In the genomic region with DNA sequence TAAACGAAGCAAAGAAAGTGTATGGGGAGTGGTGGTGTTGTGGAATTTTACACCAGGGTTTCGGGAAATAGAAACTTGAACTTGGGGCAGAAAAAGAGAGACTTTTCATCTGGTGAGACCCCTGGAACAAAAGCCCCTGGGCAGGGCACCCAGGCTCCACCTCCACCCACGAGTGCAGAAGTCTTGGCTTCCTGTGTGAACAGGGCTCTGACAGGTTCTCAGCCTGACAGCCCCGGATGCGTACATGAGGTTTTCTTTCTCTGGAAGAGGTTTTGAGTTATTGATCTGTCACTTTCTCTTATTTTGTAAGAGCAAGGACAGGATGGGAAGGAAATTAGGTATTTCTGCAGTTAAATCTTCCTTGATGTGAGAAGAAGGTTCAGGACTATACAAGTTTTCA, we compare ENCODE assay signal across 24 mouse cellular contexts.
DNase-seq lines count a peak whose midpoint lies in the region; ATAC-seq and TF ChIP-seq lines count a peak whose summit lies in the region.
"Had no signal": no experiment of that assay in that cellular context is flagged by ENCODE, and none has a peak within 500 bp of the region (broad histone marks: within the 10 kb centered on the region; RNA-seq: fewer than 3 reads in every experiment).

No protein-coding gene starts in this region.

- H3K9me3 ChIP-seq in heart, embryonic 12.5 days (replicated peaks): no peaks in the 10 kb centered on the region
- H3K9me3 ChIP-seq in lung, embryonic 16.5 days (ENCODE audit: control insufficient read depth, low read length): no peaks in the 10 kb centered on the region
- no peaks in the 10 kb centered on the region for H3K9me3 ChIP-seq in embryonic facial prominence, embryonic 10.5 days
- H3K9me3 ChIP-seq in stomach, postnatal 0 days (ENCODE audit: control insufficient read depth, low read length): no peaks in the 10 kb centered on the region
- H3K9me3 ChIP-seq: embryonic facial prominence, embryonic 13.5 days; forebrain, embryonic 13.5 days; hindbrain, embryonic 12.5 days; limb, embryonic 13.5 days; liver, embryonic 12.5 days; neural tube, embryonic 15.5 days had no signal

- TF ChIP-seq EP300 in stomach, postnatal 0 days (optimal IDR thresholded peaks at IDR 0.05): no peak

- no peaks in the 10 kb centered on the region for H3K27me3 ChIP-seq in heart, embryonic 12.5 days (replicated peaks)
- H3K27me3 ChIP-seq in lung, embryonic 16.5 days (ENCODE audit: control insufficient read depth, insufficient read depth, low read depth, low read length): no peaks in the 10 kb centered on the region
- no peaks in the 10 kb centered on the region for H3K27me3 ChIP-seq in embryonic facial prominence, embryonic 10.5 days (replicated peaks; ENCODE audit: low read depth, poor library complexity, severe bottlenecking)
- no peaks in the 10 kb centered on the region for H3K27me3 ChIP-seq in stomach, postnatal 0 days (ENCODE audit: control insufficient read depth, insufficient read depth, low read length)
- H3K27me3 ChIP-seq: embryonic facial prominence, embryonic 13.5 days; hindbrain, embryonic 12.5 days; limb, embryonic 13.5 days; liver, embryonic 12.5 days; neural tube, embryonic 15.5 days had no signal

- peaks cover 9% of the 10 kb centered on the region for H3K4me1 ChIP-seq in heart, embryonic 12.5 days (replicated peaks)
- peaks cover 26% of the 10 kb centered on the region for H3K4me1 ChIP-seq in lung, embryonic 16.5 days (replicated peaks; ENCODE audit: control insufficient read depth, insufficient read depth, low read length)
- peaks cover 36% of the 10 kb centered on the region for H3K4me1 ChIP-seq in embryonic facial prominence, embryonic 10.5 days
- H3K4me1 ChIP-seq in stomach, postnatal 0 days (replicated peaks; ENCODE audit: control insufficient read depth, insufficient read depth): peaks cover 9% of the 10 kb centered on the region; the same call in 1 of the 2 replicates
- H3K4me1 ChIP-seq: liver, embryonic 12.5 days; neural tube, embryonic 15.5 days had no signal

- no peaks in the 10 kb centered on the region for H3K36me3 ChIP-seq in heart, embryonic 12.5 days
- H3K36me3 ChIP-seq in lung, embryonic 16.5 days (ENCODE audit: control insufficient read depth, insufficient read depth, low read length): no peaks in the 10 kb centered on the region
- H3K36me3 ChIP-seq in embryonic facial prominence, embryonic 10.5 days (replicated peaks): no peaks in the 10 kb centered on the region
- no peaks in the 10 kb centered on the region for H3K36me3 ChIP-seq in stomach, postnatal 0 days (ENCODE audit: control insufficient read depth, insufficient read depth, low read length)
- H3K36me3 ChIP-seq: embryonic facial prominence, embryonic 13.5 days; hindbrain, embryonic 12.5 days; limb, embryonic 13.5 days; liver, embryonic 12.5 days; neural tube, embryonic 15.5 days had no signal

- peak; percentile 67 for DNase-seq in heart, adult 11 months
- no peak for DNase-seq in lung, postnatal 4 days
- no peak for DNase-seq in embryonic facial prominence, embryonic 10.5 days (ENCODE audit: low spot score)
- no peak for DNase-seq in stomach, postnatal 0 days (ENCODE audit: low spot score)
- DNase-seq in ovary, postnatal 36 days (ENCODE audit: low spot score): no peak
- DNase-seq: adrenal gland, adult 8-10 months; cerebellum, adult 18-20 months; cerebellum, postnatal 14 days; gastrocnemius, postnatal 10 days; kidney, adult 2 months; kidney, postnatal 25 days; lung, adult 2 months; right cerebral cortex, postnatal 14 days had no signal

- no peak overlapping the region for H3K4me3 ChIP-seq in heart, embryonic 12.5 days
- H3K4me3 ChIP-seq in lung, embryonic 16.5 days (ENCODE audit: low read length): no peak overlapping the region
- no peak overlapping the region for H3K4me3 ChIP-seq in embryonic facial prominence, embryonic 10.5 days
- no peak overlapping the region for H3K4me3 ChIP-seq in stomach, postnatal 0 days (ENCODE audit: low read depth, low read length)
- H3K4me3 ChIP-seq: embryonic facial prominence, embryonic 13.5 days; erythroblast, embryonic 14.5 days; forebrain, embryonic 13.5 days; hindbrain, embryonic 12.5 days; limb, embryonic 13.5 days; liver, embryonic 12.5 days; neural tube, embryonic 15.5 days had no signal

- H3K9ac ChIP-seq in heart, embryonic 12.5 days: no peak overlapping the region
- no peak overlapping the region for H3K9ac ChIP-seq in lung, embryonic 16.5 days (ENCODE audit: low read length)
- no peak overlapping the region for H3K9ac ChIP-seq in stomach, postnatal 0 days (ENCODE audit: low read length)
- H3K9ac ChIP-seq: embryonic facial prominence, embryonic 13.5 days; forebrain, embryonic 13.5 days; hindbrain, embryonic 12.5 days; limb, embryonic 13.5 days; liver, embryonic 12.5 days; neural tube, embryonic 15.5 days had no signal

- no peak overlapping the region for H3K4me2 ChIP-seq in heart, embryonic 12.5 days
- no peak overlapping the region for H3K4me2 ChIP-seq in lung, embryonic 16.5 days (ENCODE audit: low read depth, low read length)
- H3K4me2 ChIP-seq in stomach, postnatal 0 days (replicated peaks; ENCODE audit: low read depth): no peak overlapping the region
- H3K4me2 ChIP-seq: embryonic facial prominence, embryonic 13.5 days; forebrain, embryonic 13.5 days; hindbrain, embryonic 12.5 days; limb, embryonic 13.5 days; liver, embryonic 12.5 days; midbrain, embryonic 11.5 days; neural tube, embryonic 15.5 days had no signal

- no peak for TF ChIP-seq CTCF in stomach, postnatal 0 days (IDR thresholded peaks at IDR 0.05; ENCODE audit: low read depth)

- 52% methylated on average over 5 of the region's 5 CpGs for WGBS in heart, embryonic 12.5 days
- 42% methylated on average over 5 of the region's 5 CpGs for WGBS in lung, embryonic 16.5 days
- 65% methylated on average over 5 of the region's 5 CpGs for WGBS in embryonic facial prominence, embryonic 10.5 days
- WGBS in stomach, postnatal 0 days: 45% methylated on average over 5 of the region's 5 CpGs

- ATAC-seq in heart, embryonic 12.5 days (ENCODE audit: insufficient number of reproducible peaks, low FRiP score): no peak
- no peak for ATAC-seq in lung, embryonic 16.5 days (ENCODE audit: low read depth)
- no peak for ATAC-seq in stomach, postnatal 0 days (ENCODE audit: low FRiP score, low TSS enrichment)
- ATAC-seq: activated CD4-positive, CD25-positive, alpha-beta regulatory T cell, adult 4 months; forebrain, embryonic 13.5 days; liver, embryonic 12.5 days had no signal

- no peak overlapping the region for H3K27ac ChIP-seq in heart, embryonic 12.5 days (ENCODE audit: poor library complexity, severe bottlenecking)
- H3K27ac ChIP-seq in lung, embryonic 16.5 days (ENCODE audit: low read length): peak overlapping the region; percentile 49; the same call in 1 of the 2 replicates
- H3K27ac ChIP-seq in embryonic facial prominence, embryonic 10.5 days (replicated peaks): peak overlapping the region; percentile 57; the same call in 1 of the 2 replicates
- H3K27ac ChIP-seq in stomach, postnatal 0 days (replicated peaks): peak overlapping the region; percentile 59; the same call in 1 of the 2 replicates
- H3K27ac ChIP-seq: forebrain, embryonic 13.5 days; hindbrain, embryonic 12.5 days; limb, embryonic 13.5 days; liver, embryonic 12.5 days; neural tube, embryonic 15.5 days had no signal
